Mouse (Mus musculus): ENCODE measurements at regions not wholly inside any gene's neighbourhood (a gene's known extent, or its start where the extent isn't known, plus 50 kb on each side); places are given as distances from the start of the nearest gene placed in this dataset.

- TF ChIP-seq CTCF (IDR thresholded peaks at IDR 0.05; ENCODE audit: extremely low read depth, insufficient read length, insufficient replicate concordance, low read depth, low read length) (no peak), POLR2A (IDR thresholded peaks at IDR 0.05; ENCODE audit: low read depth, low read length) (no peak)
Observed at GRCm38 (mm10) chr4:83973162-83973561, 447.8 kb downstream of the Ccdc171 start.

All from small intestine, adult 2 months (tissue).